Mouse (Mus musculus): ENCODE measurements around the gene Zscan22. TPM values are rescaled to one million over a fixed set of nuclear protein-coding genes. Genes with fewer than 3 reads are reported as not detected.

The Zscan22 gene
- polyA plus RNA-seq, 2 experiments: 3.8 to 3.9 TPM

DNA sequence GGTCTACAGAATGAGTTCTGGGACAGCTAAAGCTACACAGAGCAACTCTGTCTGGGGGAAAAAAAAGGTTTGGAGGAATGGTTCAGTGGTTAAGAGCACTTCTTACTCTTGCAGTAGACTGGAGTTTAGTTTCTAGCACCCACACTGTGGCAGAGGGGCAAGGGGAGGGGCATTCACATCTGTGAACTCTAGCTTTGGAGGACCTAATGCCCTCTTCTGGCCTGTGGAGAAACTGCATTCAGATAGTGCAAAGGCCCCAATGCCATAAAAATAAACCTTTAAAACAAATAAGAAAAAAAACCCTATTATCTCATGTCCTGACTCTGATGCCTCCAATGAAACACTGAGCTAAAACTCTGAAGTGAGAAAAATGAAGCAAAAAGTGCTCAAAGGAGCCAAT, 45.9 kb downstream of the Zscan22 start:
- DNase-seq (ENCODE audit: low read depth in 3 of 3, low spot score in 3 of 3) (no peak), ATAC-seq (ENCODE audit: insufficient read depth) (no peak)
- no peaks in the 10 kb centered on the region for H3K9me3 ChIP-seq (ENCODE audit: control insufficient read depth, low read length)
- no peak overlapping the region for H3K4me2 ChIP-seq (ENCODE audit: low read depth)
- H3K9ac ChIP-seq (replicated peaks): no peak overlapping the region
- no peak overlapping the region for H3K4me3 ChIP-seq (ENCODE audit: insufficient read depth in 1 of 2, low read depth in 2 of 2, low read length in 2 of 2)
- no peaks in the 10 kb centered on the region for H3K27me3 ChIP-seq (ENCODE audit: control insufficient read depth, insufficient read depth, low read length)
- H3K4me1 ChIP-seq (replicated peaks; ENCODE audit: control insufficient read depth in 2 of 2, insufficient read depth in 2 of 2, low read length in 1 of 2): peaks cover 0 to under 1% of the 10 kb centered on the region in 2 experiments; a peak in 1 of 4 replicates
- no peaks in the 10 kb centered on the region for H3K36me3 ChIP-seq (replicated peaks; ENCODE audit: control insufficient read depth, insufficient read depth, low read depth)
- TF ChIP-seq CTCF (IDR thresholded peaks at IDR 0.05; ENCODE audit: low read depth): peak; percentile 53
- no peak for TF ChIP-seq EP300 (IDR thresholded peaks at IDR 0.05; ENCODE audit: low read depth)
- H3K27ac ChIP-seq: no peak overlapping the region

DNA sequence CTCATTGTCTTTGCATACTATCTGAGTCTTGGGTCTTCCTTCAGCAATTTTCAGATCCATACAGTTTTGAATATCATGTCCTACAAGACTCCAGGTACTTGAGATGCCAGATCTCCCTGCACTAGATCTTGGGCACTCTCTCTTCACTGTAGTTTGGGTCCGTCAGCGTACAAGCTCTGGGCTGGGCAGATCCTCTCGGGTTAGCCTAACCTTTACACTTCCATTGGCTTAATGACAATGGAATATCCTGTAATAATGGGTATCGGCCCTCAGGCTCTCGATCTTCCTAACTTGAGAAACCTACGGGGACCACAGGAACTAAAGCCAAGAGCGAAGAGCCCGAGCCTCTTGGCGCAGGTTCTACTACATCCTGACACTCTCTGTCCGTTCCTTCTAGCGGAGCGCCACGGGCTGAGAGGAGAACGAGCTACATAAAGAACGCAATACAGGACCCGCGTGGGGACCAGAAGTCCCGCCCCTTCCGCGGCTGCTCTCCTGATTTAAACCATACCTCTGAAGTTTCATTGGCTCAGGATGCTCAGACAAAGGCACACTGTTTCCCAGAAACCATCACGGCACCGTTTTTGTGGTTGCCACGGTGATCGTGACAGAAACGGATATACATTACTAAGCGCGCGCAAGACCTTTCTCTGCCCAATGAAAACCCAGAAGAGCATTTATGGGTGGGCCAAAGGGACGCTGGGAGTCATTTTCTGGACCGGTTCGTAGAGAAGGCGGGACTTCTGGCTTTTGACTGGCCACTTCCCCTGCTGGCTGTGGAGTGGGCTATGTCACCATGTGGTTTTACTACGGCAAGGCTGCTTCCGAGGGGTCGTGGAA, 51.6 kb downstream of the Zscan22 start:
- Histone ChIP-seq H3K9ac (replicated peaks) (peak overlapping the region; percentile 89), H3K9me3 (ENCODE audit: control insufficient read depth, low read length) (no peaks in the 10 kb centered on the region), H3K36me3 (replicated peaks; ENCODE audit: control insufficient read depth, insufficient read depth, low read depth) (no peaks in the 10 kb centered on the region), H3K4me2 (ENCODE audit: low read depth) (peak overlapping the region; percentile 97), H3K27ac (peak overlapping the region; percentile 79), H3K27me3 (ENCODE audit: control insufficient read depth, insufficient read depth, low read length) (no peaks in the 10 kb centered on the region), H3K4me3 (ENCODE audit: insufficient read depth in 1 of 2, low read depth in 2 of 2, low read length in 2 of 2) (peak overlapping the region; percentile 78 to 98), H3K4me1 (replicated peaks; ENCODE audit: control insufficient read depth in 2 of 2, insufficient read depth in 2 of 2, low read length in 1 of 2) (peaks cover 16 to 17% of the 10 kb centered on the region in 2 experiments)
- DNase-seq (ENCODE audit: low read depth in 3 of 3, low spot score in 3 of 3): peak; percentile 98 to 99 (median 98)
- TF ChIP-seq CTCF (IDR thresholded peaks at IDR 0.05; ENCODE audit: low read depth) (peak; percentile 36; the same call in 1 of the 2 replicates), EP300 (IDR thresholded peaks at IDR 0.05; ENCODE audit: low read depth) (no peak)
- 8% methylated on average over 35 of the region's 35 CpGs for WGBS (ENCODE audit: insufficient replicate concordance)
- peak; percentile 97 for ATAC-seq (ENCODE audit: insufficient read depth)

DNA sequence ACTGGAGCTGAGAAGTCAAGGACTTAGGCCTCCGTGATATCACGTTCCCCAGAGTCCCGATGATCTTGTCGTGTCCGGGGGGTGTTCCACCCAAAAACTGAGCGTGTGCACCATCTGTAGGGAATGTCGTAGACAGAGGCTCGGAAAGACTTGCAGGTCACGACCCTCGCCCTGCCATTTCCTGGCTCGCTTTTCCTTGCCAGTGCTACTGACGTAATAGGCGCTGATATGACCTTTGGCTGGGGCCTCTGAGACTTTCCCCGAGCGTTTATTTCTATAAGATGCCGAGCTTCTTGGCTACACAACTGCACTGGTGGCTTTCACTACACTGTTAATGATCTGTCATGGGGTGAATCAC, 52.2 kb downstream of the Zscan22 start:
- under 1% methylated on average over 16 of the region's 16 CpGs for WGBS (ENCODE audit: insufficient replicate concordance)
- no peak for TF ChIP-seq CTCF (IDR thresholded peaks at IDR 0.05; ENCODE audit: low read depth)
- no peak for TF ChIP-seq EP300 (IDR thresholded peaks at IDR 0.05; ENCODE audit: low read depth)
- no peak for DNase-seq (ENCODE audit: low read depth in 3 of 3, low spot score in 3 of 3)
- peak; percentile 52 for ATAC-seq (ENCODE audit: insufficient read depth)
- no peaks in the 10 kb centered on the region for H3K36me3 ChIP-seq (replicated peaks; ENCODE audit: control insufficient read depth, insufficient read depth, low read depth)
- peak overlapping the region; percentile 97 for H3K4me2 ChIP-seq (ENCODE audit: low read depth)
- H3K9me3 ChIP-seq (ENCODE audit: control insufficient read depth, low read length): no peaks in the 10 kb centered on the region
- H3K9ac ChIP-seq (replicated peaks): peak overlapping the region; percentile 89
- H3K4me1 ChIP-seq (replicated peaks; ENCODE audit: control insufficient read depth in 2 of 2, insufficient read depth in 2 of 2, low read length in 1 of 2): peaks cover 16 to 19% of the 10 kb centered on the region in 2 experiments
- peak overlapping the region; percentile 78 to 98 for H3K4me3 ChIP-seq (ENCODE audit: insufficient read depth in 1 of 2, low read depth in 2 of 2, low read length in 2 of 2)
- H3K27ac ChIP-seq: peak overlapping the region; percentile 79
- H3K27me3 ChIP-seq (ENCODE audit: control insufficient read depth, insufficient read depth, low read length): no peaks in the 10 kb centered on the region

DNA sequence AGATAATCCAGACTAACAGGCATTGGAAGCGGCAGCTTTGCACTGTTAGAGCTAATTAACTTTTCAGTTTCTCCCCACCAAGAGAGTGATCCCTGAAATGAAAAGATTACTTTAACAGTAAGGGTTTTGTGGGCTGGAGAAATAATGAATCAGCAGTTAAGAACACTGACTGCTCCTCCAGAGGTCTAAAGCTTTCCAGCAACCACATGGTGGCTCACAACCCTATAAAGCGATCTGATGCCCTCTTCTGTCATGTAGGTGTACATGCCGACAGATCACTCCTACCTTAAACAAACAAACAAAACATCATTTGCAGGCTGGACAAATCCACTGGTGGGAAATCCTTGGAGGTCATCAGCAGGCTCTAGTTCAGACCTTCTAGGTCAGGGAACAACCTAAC, 57.3 kb downstream of the Zscan22 start:
- Histone ChIP-seq H3K4me1 (replicated peaks; ENCODE audit: control insufficient read depth in 2 of 2, insufficient read depth in 2 of 2, low read length in 1 of 2) (peaks cover 8 to 14% of the 10 kb centered on the region in 2 experiments), H3K9me3 (ENCODE audit: control insufficient read depth, low read length) (no peaks in the 10 kb centered on the region), H3K4me2 (ENCODE audit: low read depth) (no peak overlapping the region), H3K27me3 (ENCODE audit: control insufficient read depth, insufficient read depth, low read length) (no peaks in the 10 kb centered on the region), H3K9ac (replicated peaks) (no peak overlapping the region), H3K36me3 (replicated peaks; ENCODE audit: control insufficient read depth, insufficient read depth, low read depth) (no peaks in the 10 kb centered on the region), H3K4me3 (ENCODE audit: insufficient read depth in 1 of 2, low read depth in 2 of 2, low read length in 2 of 2) (no peak overlapping the region), H3K27ac (no peak overlapping the region)
- peak; percentile 53 for TF ChIP-seq CTCF (IDR thresholded peaks at IDR 0.05; ENCODE audit: low read depth)
- TF ChIP-seq EP300 (IDR thresholded peaks at IDR 0.05; ENCODE audit: low read depth): no peak
- WGBS (ENCODE audit: insufficient replicate concordance): 11% methylated on average over 3 of the region's 3 CpGs
- ATAC-seq (ENCODE audit: insufficient read depth) (peak; percentile 57; the same call in 1 of the 2 replicates), DNase-seq (ENCODE audit: low read depth in 3 of 3, low spot score in 3 of 3) (no peak)

DNA sequence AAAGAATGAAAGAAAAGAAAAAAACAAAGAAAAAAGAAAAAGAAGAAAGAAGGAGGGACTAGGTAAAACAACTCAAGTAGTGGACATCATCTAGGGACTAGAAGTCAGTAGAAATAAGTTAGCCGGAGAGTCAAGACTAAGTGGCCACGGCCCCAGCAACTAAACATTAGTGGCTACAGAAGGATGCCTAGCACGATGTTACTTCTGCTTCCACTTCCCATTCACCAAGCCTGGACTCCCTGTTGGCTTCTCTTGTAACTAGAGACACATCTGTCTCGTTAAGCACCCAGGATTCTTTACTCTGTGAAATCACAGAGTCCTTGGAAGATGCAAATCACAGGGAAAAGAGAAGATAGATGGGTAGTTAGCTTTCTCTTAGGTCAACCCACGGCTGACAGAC, 59.9 kb downstream of the Zscan22 start:
- Histone ChIP-seq H3K4me3 (ENCODE audit: insufficient read depth in 1 of 2, low read depth in 2 of 2, low read length in 2 of 2) (no peak overlapping the region), H3K27me3 (ENCODE audit: control insufficient read depth, insufficient read depth, low read length) (no peaks in the 10 kb centered on the region), H3K4me1 (replicated peaks; ENCODE audit: control insufficient read depth in 2 of 2, insufficient read depth in 2 of 2, low read length in 1 of 2) (peaks cover 0 to 4% of the 10 kb centered on the region in 2 experiments; a peak in 1 of 4 replicates), H3K4me2 (ENCODE audit: low read depth) (no peak overlapping the region), H3K36me3 (replicated peaks; ENCODE audit: control insufficient read depth, insufficient read depth, low read depth) (no peaks in the 10 kb centered on the region), H3K9me3 (ENCODE audit: control insufficient read depth, low read length) (no peaks in the 10 kb centered on the region), H3K27ac (no peak overlapping the region), H3K9ac (replicated peaks) (no peak overlapping the region)
- TF ChIP-seq EP300 (IDR thresholded peaks at IDR 0.05; ENCODE audit: low read depth) (no peak), CTCF (IDR thresholded peaks at IDR 0.05; ENCODE audit: low read depth) (no peak)
- DNase-seq (ENCODE audit: low read depth in 3 of 3, low spot score in 3 of 3) (no peak), ATAC-seq (ENCODE audit: insufficient read depth) (no peak)
- WGBS (ENCODE audit: insufficient replicate concordance): 55% methylated on average over 5 of the region's 5 CpGs

Other genes starting within 250 kb of the Zscan22 start
- gene Vmn2r55, start 212.8 kb upstream of the Zscan22 start, polyA plus RNA-seq (2012; rRNA removed): not detected in 2 replicates
- gene Vmn2r55, start 212.8 kb upstream of the Zscan22 start, polyA plus RNA-seq (2014; fragmentation: Nextera tagmentation; extraction: Ambion mirVana): not detected in 2 replicates
- not detected in 2 replicates for gene Vmn2r56, start 162.8 kb upstream of the Zscan22 start, polyA plus RNA-seq (2012; rRNA removed)
- not detected in 2 replicates for gene Vmn2r56, start 162.8 kb upstream of the Zscan22 start, polyA plus RNA-seq (2014; fragmentation: Nextera tagmentation; extraction: Ambion mirVana)
- 0.34 and 0.39 TPM in 2 replicates for gene Zscan18, start 94.2 kb upstream of the Zscan22 start, polyA plus RNA-seq (2012; rRNA removed)
- 0.16 and 0.37 TPM in 2 replicates for gene Zscan18, start 94.2 kb upstream of the Zscan22 start, polyA plus RNA-seq (2014; fragmentation: Nextera tagmentation; extraction: Ambion mirVana)
- gene Zfp329, start 79.0 kb upstream of the Zscan22 start, polyA plus RNA-seq (2012; rRNA removed): 1.7 and 2.6 TPM in 2 replicates
- gene Zfp329, start 79.0 kb upstream of the Zscan22 start, polyA plus RNA-seq (2014; fragmentation: Nextera tagmentation; extraction: Ambion mirVana): 1.4 and 1.5 TPM in 2 replicates
- gene Zfp110, start 63.1 kb upstream of the Zscan22 start, polyA plus RNA-seq (2012; rRNA removed): 2.7 and 4.4 TPM in 2 replicates
- gene Zfp110, start 63.1 kb upstream of the Zscan22 start, polyA plus RNA-seq (2014; fragmentation: Nextera tagmentation; extraction: Ambion mirVana): 8.5 and 12.0 TPM in 2 replicates
- 0.49 and 0.54 TPM in 2 replicates for gene Zfp128, start 16.6 kb upstream of the Zscan22 start, polyA plus RNA-seq (2012; rRNA removed)
- gene Zfp128, start 16.6 kb upstream of the Zscan22 start, polyA plus RNA-seq (2014; fragmentation: Nextera tagmentation; extraction: Ambion mirVana): 0.39 and 1.0 TPM in 2 replicates
- gene Rps5, start 24.5 kb downstream of the Zscan22 start, polyA plus RNA-seq (2012; rRNA removed): 1,715 and 1,748 TPM in 2 replicates
- 863 and 876 TPM in 2 replicates for gene Rps5, start 24.5 kb downstream of the Zscan22 start, polyA plus RNA-seq (2014; fragmentation: Nextera tagmentation; extraction: Ambion mirVana)
- gene Rnf225, start 29.6 kb downstream of the Zscan22 start, polyA plus RNA-seq (2012; rRNA removed): 0.55 TPM in 2 replicates
- 0.09 and 0.15 TPM in 2 replicates for gene Rnf225, start 29.6 kb downstream of the Zscan22 start, polyA plus RNA-seq (2014; fragmentation: Nextera tagmentation; extraction: Ambion mirVana)
- 1.7 and 1.8 TPM in 2 replicates for gene Zfp324, start 68.0 kb downstream of the Zscan22 start, polyA plus RNA-seq (2012; rRNA removed)
- gene Zfp324, start 68.0 kb downstream of the Zscan22 start, polyA plus RNA-seq (2014; fragmentation: Nextera tagmentation; extraction: Ambion mirVana): 2.0 and 2.4 TPM in 2 replicates
- 2.1 and 2.4 TPM in 2 replicates for gene Zfp446, start 80.0 kb downstream of the Zscan22 start, polyA plus RNA-seq (2012; rRNA removed)
- gene Zfp446, start 80.0 kb downstream of the Zscan22 start, polyA plus RNA-seq (2014; fragmentation: Nextera tagmentation; extraction: Ambion mirVana): 0.93 and 1.1 TPM in 2 replicates
- 4.9 and 7.7 TPM in 2 replicates for gene Slc27a5, start 100.4 kb downstream of the Zscan22 start, polyA plus RNA-seq (2012; rRNA removed)
- gene Slc27a5, start 100.4 kb downstream of the Zscan22 start, polyA plus RNA-seq (2014; fragmentation: Nextera tagmentation; extraction: Ambion mirVana): 10.1 and 10.7 TPM in 2 replicates
- gene Trim28, start 101.3 kb downstream of the Zscan22 start, polyA plus RNA-seq (2012; rRNA removed): 119 and 138 TPM in 2 replicates
- 93.4 and 111 TPM in 2 replicates for gene Trim28, start 101.3 kb downstream of the Zscan22 start, polyA plus RNA-seq (2014; fragmentation: Nextera tagmentation; extraction: Ambion mirVana)
- gene Zbtb45, start 112.2 kb downstream of the Zscan22 start, polyA plus RNA-seq (2012; rRNA removed): 9.8 and 10.9 TPM in 2 replicates
- 10.5 and 13.4 TPM in 2 replicates for gene Zbtb45, start 112.2 kb downstream of the Zscan22 start, polyA plus RNA-seq (2014; fragmentation: Nextera tagmentation; extraction: Ambion mirVana)
- gene Chmp2a, start 137.0 kb downstream of the Zscan22 start, polyA plus RNA-seq (2012; rRNA removed): 42.5 and 92.3 TPM in 2 replicates
- 133 and 136 TPM in 2 replicates for gene Chmp2a, start 137.0 kb downstream of the Zscan22 start, polyA plus RNA-seq (2014; fragmentation: Nextera tagmentation; extraction: Ambion mirVana)
- 89.9 and 100 TPM in 2 replicates for gene Ube2m, start 140.5 kb downstream of the Zscan22 start, polyA plus RNA-seq (2012; rRNA removed)
- 80.7 and 92.2 TPM in 2 replicates for gene Ube2m, start 140.5 kb downstream of the Zscan22 start, polyA plus RNA-seq (2014; fragmentation: Nextera tagmentation; extraction: Ambion mirVana)
- 0.54 and 0.80 TPM in 2 replicates for gene Mzf1, start 156.9 kb downstream of the Zscan22 start, polyA plus RNA-seq (2012; rRNA removed)
- gene Mzf1, start 156.9 kb downstream of the Zscan22 start, polyA plus RNA-seq (2014; fragmentation: Nextera tagmentation; extraction: Ambion mirVana): 0.14 and 0.27 TPM in 2 replicates
- gene Vmn1r85, start 197.4 kb downstream of the Zscan22 start, polyA plus RNA-seq (2012; rRNA removed): not detected in 2 replicates
- gene Vmn1r85, start 197.4 kb downstream of the Zscan22 start, polyA plus RNA-seq (2014; fragmentation: Nextera tagmentation; extraction: Ambion mirVana): not detected in 2 replicates
- gene Vmn1r86, start 222.1 kb downstream of the Zscan22 start, polyA plus RNA-seq (2012; rRNA removed): not detected in 2 replicates
- gene Vmn1r86, start 222.1 kb downstream of the Zscan22 start, polyA plus RNA-seq (2014; fragmentation: Nextera tagmentation; extraction: Ambion mirVana): not detected in 2 replicates
- gene Vmn1r87, start 242.3 kb downstream of the Zscan22 start, polyA plus RNA-seq (2012; rRNA removed): not detected in 2 replicates
- not detected in 2 replicates for gene Vmn1r87, start 242.3 kb downstream of the Zscan22 start, polyA plus RNA-seq (2014; fragmentation: Nextera tagmentation; extraction: Ambion mirVana)

Measured in liver, embryonic 14.5 days (tissue).